19 mouse cellular contexts compared by ENCODE assay signal in genomic region chr5:43297459-43297858, GRCm38 (mm10).
DNase-seq lines count a peak whose midpoint lies in the region; ATAC-seq and TF ChIP-seq lines count a peak whose summit lies in the region.
"Had no signal": no experiment of that assay in that cellular context is flagged by ENCODE, and none has a peak within 500 bp of the region (broad histone marks: within the 10 kb centered on the region; RNA-seq: fewer than 3 reads in every experiment).

No protein-coding gene starts in this region.

- no peaks in the 10 kb centered on the region for H3K9me3 ChIP-seq in midbrain, postnatal 0 days (ENCODE audit: low read length)
- H3K9me3 ChIP-seq in midbrain, embryonic 13.5 days: no peaks in the 10 kb centered on the region
- no peaks in the 10 kb centered on the region for H3K9me3 ChIP-seq in heart, embryonic 13.5 days
- H3K9me3 ChIP-seq: hindbrain, embryonic 13.5 days; midbrain, embryonic 10.5 days had no signal

- no peaks in the 10 kb centered on the region; the same call in 1 of the 2 replicates for H3K36me3 ChIP-seq in midbrain, postnatal 0 days (ENCODE audit: insufficient read depth, low read length)
- peaks cover 2% of the 10 kb centered on the region; the same call in 1 of the 2 replicates for H3K36me3 ChIP-seq in midbrain, embryonic 13.5 days
- peaks cover 2% of the 10 kb centered on the region; the same call in 1 of the 2 replicates for H3K36me3 ChIP-seq in heart, embryonic 13.5 days
- H3K36me3 ChIP-seq: midbrain, embryonic 10.5 days had no signal

- no peak for TF ChIP-seq CTCF in midbrain, postnatal 0 days (IDR thresholded peaks at IDR 0.05)

- no peak overlapping the region for H3K4me3 ChIP-seq in midbrain, postnatal 0 days (ENCODE audit: low read depth, low read length)
- no peak overlapping the region for H3K4me3 ChIP-seq in midbrain, embryonic 13.5 days (replicated peaks)
- H3K4me3 ChIP-seq in heart, embryonic 13.5 days: no peak overlapping the region
- H3K4me3 ChIP-seq: hindbrain, embryonic 13.5 days; midbrain, embryonic 10.5 days had no signal

- H3K9ac ChIP-seq in midbrain, postnatal 0 days (replicated peaks; ENCODE audit: low read length, poor library complexity, severe bottlenecking): no peak overlapping the region
- H3K9ac ChIP-seq in midbrain, embryonic 13.5 days (replicated peaks): no peak overlapping the region
- H3K9ac ChIP-seq in heart, embryonic 13.5 days: no peak overlapping the region
- H3K9ac ChIP-seq: forebrain, postnatal 0 days; hindbrain, embryonic 13.5 days had no signal

- peak; percentile 59 for ATAC-seq in cerebellum, adult (ENCODE audit: insufficient number of reproducible peaks, low FRiP score, low TSS enrichment)
- ATAC-seq in midbrain, postnatal 0 days (ENCODE audit: low FRiP score): no peak
- no peak for ATAC-seq in midbrain, embryonic 13.5 days
- peak; percentile 31; the same call in 1 of the 2 replicates for ATAC-seq in heart, embryonic 13.5 days (ENCODE audit: extremely low read depth, insufficient number of reproducible peaks, low FRiP score, low TSS enrichment)
- peak; percentile 71 for ATAC-seq in megakaryocyte-erythroid progenitor cell, adult 5-6 weeks (replicated peaks; ENCODE audit: low FRiP score, low TSS enrichment, poor library complexity, severe bottlenecking)
- ATAC-seq: forebrain, postnatal 0 days; Patski had no signal

- H3K27ac ChIP-seq in midbrain, postnatal 0 days (ENCODE audit: low read depth, low read length): no peak overlapping the region
- no peak overlapping the region for H3K27ac ChIP-seq in midbrain, embryonic 13.5 days
- peak overlapping the region; percentile 80 for H3K27ac ChIP-seq in heart, embryonic 13.5 days (replicated peaks)
- H3K27ac ChIP-seq: hindbrain, embryonic 13.5 days; midbrain, embryonic 10.5 days had no signal

- H3K4me2 ChIP-seq in midbrain, postnatal 0 days (ENCODE audit: low read depth, low read length, poor library complexity, severe bottlenecking): no peak overlapping the region
- H3K4me2 ChIP-seq in midbrain, embryonic 13.5 days (replicated peaks): no peak overlapping the region
- H3K4me2 ChIP-seq in heart, embryonic 13.5 days: 0 out of 2 replicates have a peak overlapping the region, but pooled peaks have one; percentile 8
- H3K4me2 ChIP-seq: hindbrain, embryonic 13.5 days had no signal

- WGBS in midbrain, postnatal 0 days: 85% methylated on average over 7 of the region's 7 CpGs
- 95% methylated on average over 7 of the region's 7 CpGs for WGBS in midbrain, embryonic 13.5 days
- WGBS in heart, embryonic 13.5 days: 29% methylated on average over 7 of the region's 7 CpGs

- no peaks in the 10 kb centered on the region for H3K4me1 ChIP-seq in midbrain, postnatal 0 days (ENCODE audit: insufficient read depth, low read length)
- no peaks in the 10 kb centered on the region for H3K4me1 ChIP-seq in midbrain, embryonic 13.5 days (replicated peaks)
- peaks cover 41% of the 10 kb centered on the region for H3K4me1 ChIP-seq in heart, embryonic 13.5 days
- H3K4me1 ChIP-seq: hindbrain, embryonic 13.5 days; midbrain, embryonic 10.5 days had no signal

- no peak for DNase-seq in cerebellum, postnatal 4 days (ENCODE audit: low spot score in 2 of 2)
- DNase-seq in midbrain, postnatal 0 days (ENCODE audit: low spot score): peak; percentile 47
- no peak for DNase-seq in embryo, embryonic 10.5 days (ENCODE audit: low spot score)
- no peak for DNase-seq in thymus, adult 18-20 months
- DNase-seq: forebrain, postnatal 0 days; gastrocnemius, postnatal 14 days; kidney, adult 11 months; kidney, postnatal 10 days; layer of hippocampus, adult 9-11 months; liver; lung, adult 18-20 months; right cerebral cortex, postnatal 14 days had no signal

- no peaks in the 10 kb centered on the region for H3K27me3 ChIP-seq in midbrain, postnatal 0 days (ENCODE audit: insufficient read depth, low read length)
- no peaks in the 10 kb centered on the region for H3K27me3 ChIP-seq in midbrain, embryonic 13.5 days
- no peaks in the 10 kb centered on the region for H3K27me3 ChIP-seq in heart, embryonic 13.5 days (replicated peaks)
- H3K27me3 ChIP-seq: hindbrain, embryonic 13.5 days; Patski had no signal

Comparison
In these comparisons a context has a peak if more than half of its experiments do, and no peak if none do; other contexts are left out.
1. ATAC-seq: peak in cerebellum, adult (single experiment), heart, embryonic 13.5 days (single experiment) and megakaryocyte-erythroid progenitor cell, adult 5-6 weeks (single experiment); none in midbrain, postnatal 0 days (single experiment) and midbrain, embryonic 13.5 days (single experiment).